Mouse (Mus musculus) G1E (cell line): ENCODE data around the gene Bend4.

ENCODE experiments used
- CTCF ChIP-seq: IDR thresholded peaks from 2 replicates; pipeline ENCODE4 v1.5.1; 2012; ENCODE audit warnings: low read depth, low read length, inconsistent platforms, mixed read lengths
- GATA1 ChIP-seq: IDR thresholded peaks from 2 replicates; pipeline ENCODE4 v1.6.1; 2012; ENCODE audit warnings: borderline replicate concordance, low read length, inconsistent platforms, mixed read lengths
- POLR2AphosphoS5 ChIP-seq: IDR thresholded peaks from 2 replicates; pipeline ENCODE4 v1.6.1; 2012; ENCODE audit warnings: low read depth, low read length, inconsistent platforms; ENCODE audit not compliant: insufficient replicate concordance
- TAL1 ChIP-seq: conservative IDR thresholded peaks from 2 replicates; pipeline ENCODE4 v1.6.1; 2012; ENCODE audit warnings: low read depth, low read length, inconsistent platforms, mixed read lengths

GRCm38 (mm10) chr5:67408391-67408790 lies 19.7 kb downstream of the Bend4 start:
- TF ChIP-seq CTCF, result no peak
- TF ChIP-seq TAL1, result no peak
- TF ChIP-seq GATA1, result no peak
- no peak for TF ChIP-seq POLR2AphosphoS5
